Mouse (Mus musculus) G1E (cell line): ENCODE measurements at regions not wholly inside any gene's neighbourhood (a gene's known extent, or its start where the extent isn't known, plus 50 kb on each side); places are given as distances from the start of the nearest gene placed in this dataset.

Experiments used
- CTCF ChIP-seq: IDR thresholded peaks from 2 replicates; pipeline ENCODE4 v1.5.1; 2012; ENCODE audit warnings: low read depth, low read length, inconsistent platforms, mixed read lengths
- TAL1 ChIP-seq: conservative IDR thresholded peaks from 2 replicates; pipeline ENCODE4 v1.6.1; 2012; ENCODE audit warnings: low read depth, low read length, inconsistent platforms, mixed read lengths

DNA sequence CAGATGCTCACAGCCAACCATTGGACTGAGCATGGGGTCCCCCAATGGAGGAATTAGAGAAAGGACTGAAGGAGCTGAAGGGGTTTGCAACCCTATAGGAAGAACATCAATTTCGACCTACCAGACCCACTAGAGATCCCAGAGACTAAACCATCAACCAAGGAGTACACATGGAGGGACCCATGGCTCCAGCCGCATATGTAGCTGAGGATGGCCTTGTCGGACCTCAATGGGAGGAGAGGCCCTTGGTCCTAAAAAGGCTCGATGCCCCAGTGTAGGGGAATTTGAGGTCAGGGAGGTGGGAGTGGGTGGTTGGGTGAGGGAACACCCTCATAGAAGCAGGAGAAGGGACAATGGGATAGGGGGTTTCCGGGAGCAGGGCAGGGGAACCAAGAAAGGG is 180.6 kb downstream of the Qdpr start:
- TF ChIP-seq TAL1 (no peak), CTCF (no peak)
